Mouse (Mus musculus) brain, embryonic 14.5 days (tissue): ENCODE results near the gene Prkacb.

Source experiments
- CTCF ChIP-seq: fragments of 200-500 bp; IDR thresholded peaks from 2 replicates; pipeline ENCODE4 v1.5.1; 2012; ENCODE audit warnings: inconsistent platforms, mild to moderate bottlenecking, moderate library complexity, borderline replicate concordance; ENCODE audit not compliant: insufficient read depth, insufficient read length; ENCODE audit errors: extremely low read depth
- POLR2A ChIP-seq: fragments of 200-500 bp; IDR thresholded peaks from 2 replicates; pipeline ENCODE4 v1.6.1; 2012; ENCODE audit warnings: mild to moderate bottlenecking, inconsistent platforms, borderline replicate concordance; ENCODE audit not compliant: poor library complexity, insufficient read depth, insufficient read length, severe bottlenecking; ENCODE audit errors: extremely low read depth

DNA sequence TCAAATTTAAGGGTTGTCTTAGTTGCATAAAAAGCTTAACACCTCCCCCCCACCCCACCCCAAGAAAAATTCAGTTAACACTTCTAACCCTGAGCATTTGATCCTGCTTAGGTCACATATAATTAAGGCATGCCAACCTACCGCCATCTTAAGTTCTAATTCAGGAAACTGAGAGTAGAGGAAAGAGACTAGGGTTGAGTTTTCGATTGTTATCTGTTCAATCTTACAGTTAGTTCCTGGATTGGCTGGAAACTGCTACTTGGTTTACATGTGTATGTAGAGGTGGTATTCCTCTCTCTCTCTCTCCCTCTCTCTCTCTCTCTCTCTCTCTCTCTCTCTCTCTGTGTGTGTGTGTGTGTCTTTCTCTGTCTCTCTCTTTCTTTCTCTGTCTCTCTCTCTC lies 129.7 kb downstream of the Prkacb start:
- TF ChIP-seq CTCF (no peak), POLR2A (no peak)
